Mouse (Mus musculus): ENCODE measurements around the gene Sh3gl3. TPM values are rescaled to one million over a fixed set of nuclear protein-coding genes. Genes with fewer than 3 reads are reported as not detected.

The Sh3gl3 gene
- total and polyA plus RNA-seq, 2 experiments, result not detected

- no peak overlapping the region for H3K27ac ChIP-seq (replicated peaks; ENCODE audit: insufficient read depth, low read depth, low read length)
- H3K9ac ChIP-seq (ENCODE audit: low read depth, low read length), result no peak overlapping the region
- no peaks in the 10 kb centered on the region for H3K27me3 ChIP-seq (ENCODE audit: control insufficient read depth, insufficient read depth, low read length)
- no peaks in the 10 kb centered on the region for H3K4me1 ChIP-seq (ENCODE audit: control insufficient read depth, insufficient read depth, low read length)
- no peaks in the 10 kb centered on the region for H3K79me2 ChIP-seq (ENCODE audit: control insufficient read depth, insufficient read depth, low read length)
- no peak for DNase-seq (ENCODE audit: extremely low read depth, low read depth, low spot score)
- WGBS, result 65% methylated on average over 18 of the region's 18 CpGs
- TF ChIP-seq POLR2A (IDR thresholded peaks at IDR 0.05; ENCODE audit: extremely low read depth, insufficient read depth, low read length), result no peak
- TF ChIP-seq CTCF (IDR thresholded peaks at IDR 0.05; ENCODE audit: low read depth, low read length), result no peak
- no peaks in the 10 kb centered on the region for H3K36me3 ChIP-seq (ENCODE audit: control insufficient read depth, insufficient read depth, low read length)
- no peak overlapping the region for H3K4me3 ChIP-seq (ENCODE audit: insufficient read depth, low read depth, low read length)
Observed at GRCm38 (mm10) chr7:82275529-82276204, 102.0 kb downstream of the Sh3gl3 start.

- Histone ChIP-seq H3K27me3 (ENCODE audit: control insufficient read depth, insufficient read depth, low read length) (no peaks in the 10 kb centered on the region), H3K4me1 (ENCODE audit: control insufficient read depth, insufficient read depth, low read length) (no peaks in the 10 kb centered on the region), H3K36me3 (ENCODE audit: control insufficient read depth, insufficient read depth, low read length) (no peaks in the 10 kb centered on the region), H3K9ac (ENCODE audit: low read depth, low read length) (no peak overlapping the region), H3K79me2 (ENCODE audit: control insufficient read depth, insufficient read depth, low read length) (no peaks in the 10 kb centered on the region), H3K27ac (replicated peaks; ENCODE audit: insufficient read depth, low read depth, low read length) (no peak overlapping the region), H3K4me3 (ENCODE audit: insufficient read depth, low read depth, low read length) (no peak overlapping the region)
- no peak for TF ChIP-seq POLR2A (IDR thresholded peaks at IDR 0.05; ENCODE audit: extremely low read depth, insufficient read depth, low read length)
- no peak for TF ChIP-seq CTCF (IDR thresholded peaks at IDR 0.05; ENCODE audit: low read depth, low read length)
- DNase-seq (ENCODE audit: extremely low read depth, low read depth, low spot score), result no peak
- WGBS, result 87% methylated on average over 8 of the region's 8 CpGs
Observed at GRCm38 (mm10) chr7:82282011-82282410, 108.4 kb downstream of the Sh3gl3 start.

GRCm38 (mm10) chr7:82282464-82282863 lies 108.8 kb downstream of the Sh3gl3 start:
- H3K79me2 ChIP-seq (ENCODE audit: control insufficient read depth, insufficient read depth, low read length), result no peaks in the 10 kb centered on the region
- no peak for DNase-seq (ENCODE audit: extremely low read depth, low read depth, low spot score)
- 80% methylated on average over 13 of the region's 13 CpGs for WGBS
- no peak overlapping the region for H3K27ac ChIP-seq (replicated peaks; ENCODE audit: insufficient read depth, low read depth, low read length)
- no peaks in the 10 kb centered on the region for H3K27me3 ChIP-seq (ENCODE audit: control insufficient read depth, insufficient read depth, low read length)
- no peak overlapping the region for H3K9ac ChIP-seq (ENCODE audit: low read depth, low read length)
- no peak overlapping the region for H3K4me3 ChIP-seq (ENCODE audit: insufficient read depth, low read depth, low read length)
- no peaks in the 10 kb centered on the region for H3K36me3 ChIP-seq (ENCODE audit: control insufficient read depth, insufficient read depth, low read length)
- H3K4me1 ChIP-seq (ENCODE audit: control insufficient read depth, insufficient read depth, low read length), result no peaks in the 10 kb centered on the region
- TF ChIP-seq CTCF (IDR thresholded peaks at IDR 0.05; ENCODE audit: low read depth, low read length), result no peak
- TF ChIP-seq POLR2A (IDR thresholded peaks at IDR 0.05; ENCODE audit: extremely low read depth, insufficient read depth, low read length), result no peak

GRCm38 (mm10) chr7:82287242-82287641 lies 113.6 kb downstream of the Sh3gl3 start:
- Histone ChIP-seq H3K9ac (ENCODE audit: low read depth, low read length) (no peak overlapping the region), H3K4me1 (ENCODE audit: control insufficient read depth, insufficient read depth, low read length) (no peaks in the 10 kb centered on the region), H3K4me3 (ENCODE audit: insufficient read depth, low read depth, low read length) (no peak overlapping the region), H3K79me2 (ENCODE audit: control insufficient read depth, insufficient read depth, low read length) (no peaks in the 10 kb centered on the region), H3K27ac (replicated peaks; ENCODE audit: insufficient read depth, low read depth, low read length) (no peak overlapping the region), H3K36me3 (ENCODE audit: control insufficient read depth, insufficient read depth, low read length) (no peaks in the 10 kb centered on the region), H3K27me3 (ENCODE audit: control insufficient read depth, insufficient read depth, low read length) (no peaks in the 10 kb centered on the region)
- TF ChIP-seq POLR2A (IDR thresholded peaks at IDR 0.05; ENCODE audit: extremely low read depth, insufficient read depth, low read length), result no peak
- no peak for DNase-seq (ENCODE audit: extremely low read depth, low read depth, low spot score)
- 82% methylated on average over 2 of the region's 2 CpGs for WGBS

GRCm38 (mm10) chr7:82293441-82293840 lies 119.8 kb downstream of the Sh3gl3 start:
- DNase-seq (ENCODE audit: extremely low read depth, low read depth, low spot score), result no peak
- H3K27ac ChIP-seq (replicated peaks; ENCODE audit: insufficient read depth, low read depth, low read length), result no peak overlapping the region
- H3K79me2 ChIP-seq (ENCODE audit: control insufficient read depth, insufficient read depth, low read length), result no peaks in the 10 kb centered on the region
- TF ChIP-seq CTCF (IDR thresholded peaks at IDR 0.05; ENCODE audit: low read depth, low read length), result no peak
- no peak for TF ChIP-seq POLR2A (IDR thresholded peaks at IDR 0.05; ENCODE audit: extremely low read depth, insufficient read depth, low read length)
- H3K4me3 ChIP-seq (ENCODE audit: insufficient read depth, low read depth, low read length), result no peak overlapping the region
- H3K36me3 ChIP-seq (ENCODE audit: control insufficient read depth, insufficient read depth, low read length), result no peaks in the 10 kb centered on the region
- 60% methylated on average over 7 of the region's 7 CpGs for WGBS
- no peak overlapping the region for H3K9ac ChIP-seq (ENCODE audit: low read depth, low read length)
- H3K4me1 ChIP-seq (ENCODE audit: control insufficient read depth, insufficient read depth, low read length), result no peaks in the 10 kb centered on the region
- H3K27me3 ChIP-seq (ENCODE audit: control insufficient read depth, insufficient read depth, low read length), result no peaks in the 10 kb centered on the region

- Histone ChIP-seq H3K9ac (ENCODE audit: low read depth, low read length) (no peak overlapping the region), H3K79me2 (ENCODE audit: control insufficient read depth, insufficient read depth, low read length) (no peaks in the 10 kb centered on the region), H3K27ac (replicated peaks; ENCODE audit: insufficient read depth, low read depth, low read length) (no peak overlapping the region), H3K27me3 (ENCODE audit: control insufficient read depth, insufficient read depth, low read length) (no peaks in the 10 kb centered on the region), H3K4me3 (ENCODE audit: insufficient read depth, low read depth, low read length) (no peak overlapping the region), H3K36me3 (ENCODE audit: control insufficient read depth, insufficient read depth, low read length) (no peaks in the 10 kb centered on the region), H3K4me1 (ENCODE audit: control insufficient read depth, insufficient read depth, low read length) (no peaks in the 10 kb centered on the region)
- TF ChIP-seq CTCF (IDR thresholded peaks at IDR 0.05; ENCODE audit: low read depth, low read length) (no peak), POLR2A (IDR thresholded peaks at IDR 0.05; ENCODE audit: extremely low read depth, insufficient read depth, low read length) (no peak)
- DNase-seq (ENCODE audit: extremely low read depth, low read depth, low spot score), result no peak
- 75% methylated on average over 10 of the region's 10 CpGs for WGBS
Observed at GRCm38 (mm10) chr7:82294083-82294482, 120.4 kb downstream of the Sh3gl3 start.

Data from liver, adult 2 months (tissue).